8 mouse cellular contexts compared by ENCODE assay signal in genomic region chrX:51076744-51077143, GRCm38 (mm10). TPM values are rescaled to one million over a fixed set of nuclear protein-coding genes. Genes with fewer than 3 reads are reported as not detected.
DNase-seq lines count a peak whose midpoint lies in the region; ATAC-seq lines count a peak whose summit lies in the region.

No protein-coding gene starts in this region.

- DNase-seq in gastrocnemius, postnatal 10 days: peak; percentile 5
- DNase-seq in gastrocnemius, adult 8-10 months (ENCODE audit: low spot score in 2 of 2): no peak
- peak; percentile 21 for DNase-seq in neural tube, embryonic 10.5 days (ENCODE audit: extremely low spot score, low spot score)
- peak; percentile 10 for DNase-seq in R1 (ENCODE audit: low read depth, low spot score)
- peak; percentile 15 for DNase-seq in splenic B cell, adult 2 months (ENCODE audit: low read depth, low spot score)
- DNase-seq in layer of hippocampus, adult 18-20 months (ENCODE audit: low spot score in 2 of 2): no peak

- no peak overlapping the region for H3K4me2 ChIP-seq in neural tube, embryonic 15.5 days

- no peak overlapping the region for H3K27ac ChIP-seq in neural tube, embryonic 15.5 days (replicated peaks)

- H3K27me3 ChIP-seq in neural tube, embryonic 15.5 days (replicated peaks): no peaks in the 10 kb centered on the region
- H3K27me3 ChIP-seq in splenic B cell, adult 2 months (ENCODE audit: control insufficient read depth, insufficient read depth, low read length, poor library complexity, severe bottlenecking): no peaks in the 10 kb centered on the region

- no peak overlapping the region for H3K9ac ChIP-seq in neural tube, embryonic 15.5 days (replicated peaks)

- no peak overlapping the region for H3K4me3 ChIP-seq in neural tube, embryonic 15.5 days (replicated peaks)

- 32% methylated on average over 3 of the region's 3 CpGs for WGBS in neural tube, embryonic 15.5 days

- H3K9me3 ChIP-seq in neural tube, embryonic 15.5 days (replicated peaks): no peaks in the 10 kb centered on the region

- H3K4me1 ChIP-seq in neural tube, embryonic 15.5 days: no peaks in the 10 kb centered on the region

- no peak for ATAC-seq in neural tube, embryonic 15.5 days (ENCODE audit: low FRiP score)
- ATAC-seq in inflammation-experienced regulatory T-cells, adult 6 months: peak; percentile 17

- no peaks in the 10 kb centered on the region for H3K36me3 ChIP-seq in neural tube, embryonic 15.5 days
- no peaks in the 10 kb centered on the region for H3K36me3 ChIP-seq in splenic B cell, adult 2 months (ENCODE audit: control insufficient read depth, insufficient read depth, low read length, poor library complexity, severe bottlenecking)

RNA-seq across cellular contexts. Expression of gene Rap2c, which starts 58.9 kb away (rescaled TPM):
- 10 to 100 TPM; 37.2 to 37.3 TPM for total RNA-seq in gastrocnemius, postnatal 10 days (2021)
- 10 to 100 TPM; 22.2 to 28.6 (median 24.1) TPM for total RNA-seq in gastrocnemius, adult 8-10 months (2022)
- 11.0 and 12.7 TPM in 2 replicates for polyA plus RNA-seq in neural tube, embryonic 15.5 days (2015; fragmentation: Nextera tagmentation; extraction: Ambion mirVana)
- 10 to 100 TPM; 22.3 to 35.1 (median 25.3) TPM for polyA plus RNA-seq in inflammation-experienced regulatory T-cells, adult 6 months (2017; shearing (Covaris generic))
- total RNA-seq in layer of hippocampus, adult 18-20 months (2021): 10 to 100 TPM; 26.0 to 29.3 TPM

Comparison
In these comparisons a context has a peak if more than half of its experiments do, and no peak if none do; other contexts are left out.
1. DNase-seq: peak in gastrocnemius, postnatal 10 days (single experiment), neural tube, embryonic 10.5 days (single experiment), R1 (single experiment) and splenic B cell, adult 2 months (single experiment); none in gastrocnemius, adult 8-10 months (0 of 2) and layer of hippocampus, adult 18-20 months (0 of 2).